Mouse (Mus musculus): ENCODE data around the gene Lrrc10. TPM values are rescaled to one million over a fixed set of nuclear protein-coding genes. Genes with fewer than 3 reads are reported as not detected.

Gene Lrrc10
- not detected in 2 replicates for polyA plus RNA-seq (2015; fragmentation: Nextera tagmentation; extraction: Ambion mirVana)

GRCm38 (mm10) chr10:117045175-117046056 lies at the start of gene Lrrc10:
Lrrc10 (plus strand) TSS chr10:117045341.
- WGBS: 54% methylated on average over 40 of the region's 40 CpGs
- Histone ChIP-seq H3K36me3 (peaks cover 20% of the 10 kb centered on the region), H3K27me3 (no peaks in the 10 kb centered on the region), H3K9me3 (no peaks in the 10 kb centered on the region), H3K27ac (replicated peaks) (no peak within 1 kb of the TSS), H3K4me3 (no peak within 1 kb of the TSS), H3K4me1 (no peaks in the 10 kb centered on the region), H3K9ac (replicated peaks) (no peak within 1 kb of the TSS), H3K4me2 (replicated peaks) (peak within 1 kb of the TSS; percentile 19; the same call in 1 of the 2 replicates)
- ATAC-seq (replicated peaks): 0 out of 2 replicates have a peak, but pooled peaks have one; percentile 42

- Histone ChIP-seq H3K4me2 (replicated peaks) (no peak overlapping the region), H3K36me3 (no peaks in the 10 kb centered on the region), H3K27ac (replicated peaks) (no peak overlapping the region), H3K9me3 (no peaks in the 10 kb centered on the region), H3K9ac (replicated peaks) (no peak overlapping the region), H3K4me1 (no peaks in the 10 kb centered on the region), H3K4me3 (no peak overlapping the region), H3K27me3 (no peaks in the 10 kb centered on the region)
- no peak for ATAC-seq (replicated peaks)
- WGBS: 74% methylated on average over 6 of the region's 6 CpGs
Measured at GRCm38 (mm10) chr10:116995584-116996235, 49.4 kb upstream of the Lrrc10 start.

- no peak overlapping the region for H3K4me3 ChIP-seq
Measured at GRCm38 (mm10) chr10:116996236-116996600, 48.9 kb upstream of the Lrrc10 start.

GRCm38 (mm10) chr10:116998716-116999455 lies 46.3 kb upstream of the Lrrc10 start:
- ATAC-seq (replicated peaks): no peak

More at GRCm38 (mm10) chr10:116996236-116996600, 48.9 kb upstream of the Lrrc10 start:
- Histone ChIP-seq H3K27ac (replicated peaks) (no peak overlapping the region), H3K9me3 (no peaks in the 10 kb centered on the region), H3K4me2 (replicated peaks) (no peak overlapping the region), H3K27me3 (no peaks in the 10 kb centered on the region), H3K4me1 (no peaks in the 10 kb centered on the region), H3K36me3 (no peaks in the 10 kb centered on the region), H3K9ac (replicated peaks) (no peak overlapping the region)
- ATAC-seq (replicated peaks): no peak
- whole genome bisulfite sequencing: 85% methylated on average over 6 of the region's 6 CpGs

GRCm38 (mm10) chr10:117000975-117001374 lies 44.2 kb upstream of the Lrrc10 start:
- no peak for ATAC-seq (replicated peaks)
- no peak overlapping the region for H3K4me3 ChIP-seq
- WGBS: 54% methylated on average over 12 of the region's 12 CpGs
- H3K4me2 ChIP-seq (replicated peaks): no peak overlapping the region
- no peaks in the 10 kb centered on the region for H3K4me1 ChIP-seq
- no peaks in the 10 kb centered on the region for H3K9me3 ChIP-seq
- no peaks in the 10 kb centered on the region for H3K36me3 ChIP-seq
- H3K27ac ChIP-seq (replicated peaks): no peak overlapping the region
- H3K27me3 ChIP-seq: no peaks in the 10 kb centered on the region
- no peak overlapping the region for H3K9ac ChIP-seq (replicated peaks)

More at GRCm38 (mm10) chr10:116998716-116999455, 46.3 kb upstream of the Lrrc10 start:
- H3K4me3 ChIP-seq: no peak overlapping the region
- H3K9ac ChIP-seq (replicated peaks): no peak overlapping the region
- WGBS: 85% methylated on average over 17 of the region's 17 CpGs
- no peak overlapping the region for H3K4me2 ChIP-seq (replicated peaks)
- no peak overlapping the region for H3K27ac ChIP-seq (replicated peaks)
- no peaks in the 10 kb centered on the region for H3K9me3 ChIP-seq
- no peaks in the 10 kb centered on the region for H3K36me3 ChIP-seq
- no peaks in the 10 kb centered on the region for H3K27me3 ChIP-seq
- H3K4me1 ChIP-seq: no peaks in the 10 kb centered on the region

- H3K36me3 ChIP-seq: no peaks in the 10 kb centered on the region
- H3K4me3 ChIP-seq: no peak overlapping the region
- no peak for ATAC-seq (replicated peaks)
- H3K9ac ChIP-seq (replicated peaks): no peak overlapping the region
- H3K27ac ChIP-seq (replicated peaks): no peak overlapping the region
- H3K4me2 ChIP-seq (replicated peaks): no peak overlapping the region
- WGBS: 73% methylated on average over 5 of the region's 5 CpGs
- no peaks in the 10 kb centered on the region for H3K27me3 ChIP-seq
- no peaks in the 10 kb centered on the region for H3K4me1 ChIP-seq
- no peaks in the 10 kb centered on the region for H3K9me3 ChIP-seq
Measured at GRCm38 (mm10) chr10:117004695-117005094, 40.4 kb upstream of the Lrrc10 start.

GRCm38 (mm10) chr10:117005707-117006464 lies 39.3 kb upstream of the Lrrc10 start:
- Histone ChIP-seq H3K27me3 (no peaks in the 10 kb centered on the region), H3K4me2 (replicated peaks) (no peak overlapping the region), H3K27ac (replicated peaks) (no peak overlapping the region), H3K9me3 (no peaks in the 10 kb centered on the region), H3K36me3 (no peaks in the 10 kb centered on the region), H3K9ac (replicated peaks) (no peak overlapping the region), H3K4me3 (no peak overlapping the region), H3K4me1 (no peaks in the 10 kb centered on the region)
- no peak for ATAC-seq (replicated peaks)
- 78% methylated on average over 12 of the region's 12 CpGs for WGBS

GRCm38 (mm10) chr10:117009691-117010090 lies 35.5 kb upstream of the Lrrc10 start:
- H3K27ac ChIP-seq (replicated peaks): no peak overlapping the region
- WGBS: 81% methylated on average over 6 of the region's 6 CpGs

GRCm38 (mm10) chr10:117011047-117011446 lies 34.1 kb upstream of the Lrrc10 start:
- H3K9ac ChIP-seq (replicated peaks): no peak overlapping the region
- H3K27me3 ChIP-seq: no peaks in the 10 kb centered on the region
- no peaks in the 10 kb centered on the region for H3K9me3 ChIP-seq
- no peak for ATAC-seq (replicated peaks)
- no peak overlapping the region for H3K4me3 ChIP-seq
- H3K4me2 ChIP-seq (replicated peaks): no peak overlapping the region
- 49% methylated on average over 8 of the region's 8 CpGs for WGBS
- H3K4me1 ChIP-seq: 0 out of 2 replicates have a peak, but pooled peaks cover 4% of the 10 kb centered on the region
- no peak overlapping the region for H3K27ac ChIP-seq (replicated peaks)
- no peaks in the 10 kb centered on the region for H3K36me3 ChIP-seq

More at GRCm38 (mm10) chr10:117009691-117010090, 35.5 kb upstream of the Lrrc10 start:
- Histone ChIP-seq H3K27me3 (no peaks in the 10 kb centered on the region), H3K4me2 (replicated peaks) (no peak overlapping the region), H3K9ac (replicated peaks) (no peak overlapping the region), H3K36me3 (no peaks in the 10 kb centered on the region), H3K9me3 (no peaks in the 10 kb centered on the region), H3K4me1 (0 out of 2 replicates have a peak, but pooled peaks cover 4% of the 10 kb centered on the region), H3K4me3 (no peak overlapping the region)
- ATAC-seq (replicated peaks): no peak

- Histone ChIP-seq H3K9me3 (no peaks in the 10 kb centered on the region), H3K9ac (replicated peaks) (no peak overlapping the region), H3K27ac (replicated peaks) (no peak overlapping the region), H3K4me2 (replicated peaks) (no peak overlapping the region), H3K4me3 (no peak overlapping the region), H3K27me3 (no peaks in the 10 kb centered on the region), H3K36me3 (no peaks in the 10 kb centered on the region), H3K4me1 (0 out of 2 replicates have a peak, but pooled peaks cover 4% of the 10 kb centered on the region)
- WGBS: 37% methylated on average over 12 of the region's 12 CpGs
- peak; percentile 64 for ATAC-seq (replicated peaks)
Measured at GRCm38 (mm10) chr10:117013689-117014390, 31.3 kb upstream of the Lrrc10 start.

- no peak overlapping the region for H3K4me3 ChIP-seq
- no peak overlapping the region for H3K9ac ChIP-seq (replicated peaks)
- H3K4me2 ChIP-seq (replicated peaks): no peak overlapping the region
- no peak for ATAC-seq (replicated peaks)
- H3K27me3 ChIP-seq: no peaks in the 10 kb centered on the region
- H3K27ac ChIP-seq (replicated peaks): no peak overlapping the region
- 90% methylated on average over 5 of the region's 5 CpGs for WGBS
- no peaks in the 10 kb centered on the region for H3K36me3 ChIP-seq
- H3K4me1 ChIP-seq: 0 out of 2 replicates have a peak, but pooled peaks cover 4% of the 10 kb centered on the region
- H3K9me3 ChIP-seq: no peaks in the 10 kb centered on the region
Measured at GRCm38 (mm10) chr10:117014565-117014964, 30.6 kb upstream of the Lrrc10 start.
